Mouse (Mus musculus) forebrain, embryonic 12.5 days (tissue): ENCODE data around the gene Hepacam. TPM values are rescaled to one million over a fixed set of nuclear protein-coding genes. Genes with fewer than 3 reads are reported as not detected.
A peak's percentile ranks its signal among the peaks of the same experiment; 100 is the strongest.

ENCODE experiments used
- ATAC-seq: fragments of 200-750 bp; cut with Nextera tagmentation; 2 replicates; pipeline ENCODE4 v1.8.0; 2017; ENCODE audit warnings: moderate TSS enrichment; ENCODE audit not compliant: low FRiP score
- H3K27ac ChIP-seq: fragments of 300-500 bp; sonication (generic); 2 replicates; pipeline ENCODE4 v1.5.1; 2016; ENCODE audit warnings: mild to moderate bottlenecking
- H3K27me3 ChIP-seq: fragments of 300-500 bp; sonication (generic); 2 replicates; pipeline ENCODE4 v1.6.1; 2016; ENCODE audit warnings: mild to moderate bottlenecking
- H3K36me3 ChIP-seq: fragments of 300-500 bp; sonication (generic); replicated peaks from 2 replicates; pipeline ENCODE4 v1.6.1; 2016; ENCODE audit warnings: mild to moderate bottlenecking
- H3K4me1 ChIP-seq: fragments of 300-500 bp; sonication (generic); 2 replicates; pipeline ENCODE4 v1.6.1; 2016
- H3K4me2 ChIP-seq: fragments of 300-500 bp; sonication (generic); 2 replicates; pipeline ENCODE4 v1.6.1; 2016; ENCODE audit warnings: mild to moderate bottlenecking, moderate library complexity
- H3K4me3 ChIP-seq: fragments of 300-500 bp; sonication (generic); replicated peaks from 2 replicates; pipeline ENCODE4 v1.5.1; 2016; ENCODE audit warnings: mild to moderate bottlenecking
- H3K9ac ChIP-seq: fragments of 300-500 bp; sonication (generic); 2 replicates; pipeline ENCODE4 v1.6.1; 2016; ENCODE audit warnings: mild to moderate bottlenecking
- H3K9me3 ChIP-seq: fragments of 300-500 bp; sonication (generic); 2 replicates; pipeline ENCODE4 v1.6.1; 2016
- WGBS: fragments of 180-500 bp; shearing (Covaris S2); methylation state at CpG from one replicate; pipeline ENCODE4 v1.1.7; 2016; 5-methylcytosine and 5-hydroxymethylcytosine counted together
- polyA plus RNA-seq: library from polyadenylated mRNA; unstranded; fragments of >200 nt; fragmentation: Nextera tagmentation; extraction: Ambion mirVana; gene quantifications from 2 replicates; pipeline ENCODE4 v1.2.1, GENCODE M21; 2016

Gene Hepacam
- polyA plus RNA-seq, 1 experiment from 2014 or later, result 0.18 TPM

DNA sequence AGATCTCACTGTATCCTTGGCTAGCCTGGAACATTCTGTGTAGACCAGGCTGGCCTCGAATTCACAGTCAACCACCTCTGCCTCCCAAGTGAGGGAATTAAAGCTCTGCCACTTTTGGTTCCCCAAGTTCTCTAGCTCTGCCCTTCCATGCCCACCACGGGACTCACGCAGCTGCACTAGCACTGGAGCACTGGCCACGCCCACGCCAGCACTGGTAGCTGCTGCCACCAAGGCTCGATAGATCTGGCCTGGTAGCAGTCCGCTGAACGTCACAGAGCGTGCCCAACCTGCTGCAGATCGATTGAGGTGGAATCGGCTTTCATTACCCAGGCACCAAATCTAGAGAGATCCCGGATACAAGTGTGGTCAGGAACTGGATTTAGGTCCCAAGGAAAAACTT is 54.1 kb downstream of the Hepacam start:
- peaks cover 27% of the 10 kb centered on the region for H3K27me3 ChIP-seq
- no peak overlapping the region for H3K27ac ChIP-seq
- H3K9ac ChIP-seq, result no peak overlapping the region
- peak overlapping the region; percentile 50 for H3K4me2 ChIP-seq
- H3K9me3 ChIP-seq, result no peaks in the 10 kb centered on the region
- no peaks in the 10 kb centered on the region for H3K36me3 ChIP-seq
- 36% methylated on average over 12 of the region's 12 CpGs for WGBS
- H3K4me1 ChIP-seq, result peaks cover 11% of the 10 kb centered on the region
- peak; percentile 27; the same call in 1 of the 2 replicates for ATAC-seq
- no peak overlapping the region; the same call in 1 of the 2 replicates for H3K4me3 ChIP-seq

DNA sequence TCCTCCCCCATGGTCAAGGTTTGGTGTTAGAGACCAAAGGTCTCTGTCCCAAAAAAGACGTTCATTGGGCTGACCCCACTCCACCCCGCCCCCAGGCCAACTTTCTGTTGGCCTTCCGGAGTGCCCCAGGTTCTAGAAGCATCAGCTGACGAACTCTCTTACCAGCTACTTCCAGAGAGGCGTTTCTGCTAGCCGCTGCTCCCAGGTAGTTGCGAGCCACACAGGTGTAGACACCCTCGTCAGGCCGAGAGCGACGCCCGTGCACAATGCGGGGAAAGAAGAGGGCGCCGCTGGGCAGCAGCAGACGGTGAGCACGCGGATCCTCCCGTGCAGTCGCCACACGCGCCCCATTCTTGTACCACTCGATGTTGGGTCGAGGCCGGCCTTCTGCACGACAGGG is 62.2 kb downstream of the Hepacam start:
- WGBS, result 42% methylated on average over 26 of the region's 26 CpGs
- Histone ChIP-seq H3K4me2 (no peak overlapping the region), H3K27me3 (peaks cover 69% of the 10 kb centered on the region), H3K4me3 (no peak overlapping the region), H3K27ac (no peak overlapping the region), H3K9ac (no peak overlapping the region), H3K9me3 (no peaks in the 10 kb centered on the region), H3K36me3 (no peaks in the 10 kb centered on the region), H3K4me1 (peaks cover 27% of the 10 kb centered on the region)
- no peak for ATAC-seq

DNA sequence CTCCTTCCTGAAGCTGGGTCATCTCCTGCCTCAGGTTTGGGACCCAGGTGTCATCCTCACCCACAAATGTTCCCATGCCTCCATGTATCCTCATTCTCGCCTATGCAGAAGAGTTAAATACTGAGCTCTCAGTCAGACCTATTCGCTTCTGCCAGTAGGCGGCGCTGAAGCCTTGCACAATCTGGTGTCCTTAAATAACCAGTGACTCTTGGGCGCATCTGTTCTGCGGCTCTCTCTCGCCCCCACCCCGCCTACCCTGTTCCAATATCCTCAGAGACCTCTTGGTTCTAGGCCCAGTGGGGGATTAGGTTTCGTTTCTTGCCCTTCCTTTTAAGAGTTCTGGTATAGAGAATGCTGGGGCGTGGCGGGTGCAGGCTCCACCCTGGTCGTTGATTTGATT is 63.4 kb downstream of the Hepacam start:
- peak; percentile 80 for ATAC-seq
- Histone ChIP-seq H3K4me3 (peak overlapping the region; percentile 19), H3K27me3 (peaks cover 76% of the 10 kb centered on the region), H3K4me2 (peak overlapping the region; percentile 43), H3K36me3 (no peaks in the 10 kb centered on the region), H3K9me3 (no peaks in the 10 kb centered on the region), H3K9ac (no peak overlapping the region), H3K4me1 (peaks cover 34% of the 10 kb centered on the region), H3K27ac (no peak overlapping the region)
- 2% methylated on average over 12 of the region's 12 CpGs for WGBS

DNA sequence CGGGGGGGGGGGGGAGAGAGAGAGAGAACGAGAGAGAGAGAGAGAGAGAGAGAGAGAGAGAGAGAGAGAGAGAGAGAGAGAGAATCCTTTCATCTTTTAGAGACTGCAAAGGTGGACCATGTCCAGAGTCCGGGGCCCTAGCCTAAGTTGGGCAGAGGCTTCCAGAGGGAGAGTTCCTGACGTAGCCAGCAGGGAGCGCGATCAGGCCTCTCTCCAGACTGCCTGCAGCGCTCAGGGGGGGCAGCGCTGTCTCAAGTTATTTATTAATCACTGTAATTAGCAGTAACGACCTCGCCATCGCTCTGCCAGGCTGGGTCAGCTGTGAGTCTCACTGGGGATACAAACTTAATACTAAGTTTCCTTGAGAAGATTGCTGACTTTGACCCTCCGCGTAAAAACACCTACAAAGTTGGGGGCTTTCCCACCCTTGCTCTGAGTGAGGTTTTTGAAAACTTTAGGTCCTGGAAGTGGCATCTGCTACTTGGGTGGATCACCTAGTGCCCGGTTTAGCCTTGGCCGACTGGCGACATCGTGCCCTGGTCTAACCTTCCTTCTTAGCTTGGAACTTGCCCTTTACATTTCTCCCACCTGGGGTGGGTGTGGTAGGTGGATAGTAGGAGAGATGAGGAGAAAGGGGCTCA is 65.0 kb downstream of the Hepacam start:
- Histone ChIP-seq H3K27ac (no peak overlapping the region), H3K9me3 (no peaks in the 10 kb centered on the region), H3K36me3 (no peaks in the 10 kb centered on the region), H3K27me3 (peaks cover 80% of the 10 kb centered on the region), H3K4me3 (peak overlapping the region; percentile 43), H3K4me2 (peak overlapping the region; percentile 69), H3K9ac (0 out of 2 replicates have a peak overlapping the region, but pooled peaks have one; percentile 50), H3K4me1 (peaks cover 34% of the 10 kb centered on the region)
- under 1% methylated on average over 16 of the region's 17 CpGs for WGBS
- ATAC-seq, result peak; percentile 76; the same call in 1 of the 2 replicates

DNA sequence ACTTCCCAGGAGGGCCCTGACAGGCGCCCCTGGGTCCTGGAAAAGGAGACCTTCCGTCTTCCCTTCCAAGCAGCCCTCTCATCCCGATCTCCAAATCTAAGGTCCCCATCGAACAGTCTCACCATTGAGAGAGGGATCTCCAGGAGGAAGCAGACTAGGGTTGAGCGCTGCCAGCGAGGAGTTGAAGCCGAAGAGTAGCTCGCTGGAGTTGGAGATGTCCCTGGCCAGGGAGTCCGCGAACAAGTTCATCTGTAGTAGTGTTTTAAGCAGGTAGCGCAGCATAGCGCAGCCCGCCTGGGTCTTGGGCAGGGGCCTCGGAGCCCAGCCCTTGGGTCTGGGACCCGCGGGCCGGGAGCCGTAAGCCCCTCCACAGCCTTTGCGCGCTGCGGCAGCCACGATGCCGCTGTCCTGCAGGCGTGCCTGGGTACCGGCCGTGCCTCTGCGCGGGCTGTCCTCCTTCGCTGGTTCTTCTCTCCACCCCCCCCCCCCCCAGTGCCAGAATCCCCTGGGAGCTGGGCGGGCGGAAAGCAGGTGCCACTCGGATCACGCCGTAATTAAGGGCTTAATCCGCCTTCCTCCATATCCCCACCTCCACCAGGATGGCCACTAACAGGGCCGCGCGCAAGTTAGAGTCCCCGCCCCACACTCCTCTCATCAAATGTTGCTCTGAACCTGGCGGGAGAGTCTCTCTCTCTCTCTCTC is 65.7 kb downstream of the Hepacam start, which contains the start of gene Robo3:
TSS of gene Robo3 (minus strand) at position 527 of the 702 bp plus-strand sequence.
- Histone ChIP-seq H3K4me2 (peak within 1 kb of the TSS; percentile 69), H3K27ac (no peak within 1 kb of the TSS), H3K27me3 (peaks cover 72% of the 10 kb centered on the region), H3K4me3 (peak within 1 kb of the TSS; percentile 43), H3K9me3 (no peaks in the 10 kb centered on the region), H3K4me1 (peaks cover 35% of the 10 kb centered on the region), H3K36me3 (no peaks in the 10 kb centered on the region), H3K9ac (peak within 1 kb of the TSS; percentile 50)
- WGBS, result under 1% methylated on average over 40 of the region's 40 CpGs
- peak; percentile 46 for ATAC-seq

DNA sequence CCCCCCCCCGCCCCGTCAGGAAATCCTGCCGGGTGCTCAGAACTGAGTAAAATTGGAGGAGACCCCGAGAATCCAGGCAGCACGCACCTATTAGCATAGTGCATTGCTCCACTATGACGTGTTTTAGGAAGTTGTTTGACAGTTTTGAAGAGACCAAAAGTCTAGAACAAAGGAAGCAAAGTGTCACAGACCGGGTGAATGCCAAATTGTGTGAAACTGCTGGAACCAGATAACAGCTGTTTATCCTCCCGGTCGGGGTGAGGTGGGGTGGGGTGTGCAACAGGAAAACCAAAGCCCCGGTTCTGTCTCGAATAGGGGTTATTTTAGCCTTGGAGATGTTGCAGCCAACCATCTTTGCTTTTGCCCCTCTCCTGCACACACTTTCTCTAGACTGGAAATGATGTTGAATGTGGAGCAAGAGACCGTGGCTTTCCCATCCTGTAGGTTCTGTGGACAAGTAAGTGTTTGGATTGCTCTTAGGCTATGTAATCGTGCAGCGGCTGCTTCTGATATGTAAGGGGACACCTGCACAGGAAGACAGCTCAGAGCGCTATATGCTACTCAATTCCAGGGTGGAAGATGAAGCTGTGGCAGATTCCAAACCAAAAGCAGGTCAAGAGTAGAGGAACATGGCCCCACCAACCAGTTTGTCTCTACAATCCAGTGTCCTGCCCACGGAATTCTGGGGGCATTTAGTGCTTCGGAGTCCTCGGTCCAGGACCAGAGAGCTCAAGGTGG is 66.8 kb downstream of the Hepacam start:
- H3K27ac ChIP-seq, result no peak overlapping the region
- peak overlapping the region; percentile 43 for H3K4me3 ChIP-seq
- H3K4me2 ChIP-seq, result peak overlapping the region; percentile 69
- H3K9ac ChIP-seq, result no peak overlapping the region
- no peak for ATAC-seq
- H3K9me3 ChIP-seq, result no peaks in the 10 kb centered on the region
- 3% methylated on average over 18 of the region's 18 CpGs for WGBS
- H3K4me1 ChIP-seq, result peaks cover 40% of the 10 kb centered on the region
- no peaks in the 10 kb centered on the region for H3K36me3 ChIP-seq
- H3K27me3 ChIP-seq, result peaks cover 72% of the 10 kb centered on the region

DNA sequence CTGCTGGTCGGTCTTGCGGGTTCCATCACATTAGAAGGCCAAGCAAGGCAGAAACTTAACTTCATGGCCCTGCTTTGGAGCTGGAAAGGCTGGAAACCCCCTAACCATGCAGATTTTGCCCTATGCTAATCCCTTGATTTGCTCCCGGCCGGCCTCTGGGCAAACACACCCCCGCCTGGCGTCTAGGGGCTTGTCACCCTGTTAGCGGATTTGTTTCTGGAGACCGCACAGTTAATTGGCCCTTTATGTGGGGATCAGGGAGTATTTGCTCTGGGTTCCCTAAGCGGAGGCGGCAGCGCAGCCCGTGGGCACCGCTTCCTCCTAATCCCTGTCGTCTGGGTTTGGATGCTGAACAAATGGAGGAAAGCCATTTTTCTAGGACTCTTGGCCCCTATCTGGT is 67.8 kb downstream of the Hepacam start:
- Histone ChIP-seq H3K36me3 (no peaks in the 10 kb centered on the region), H3K27me3 (peaks cover 63% of the 10 kb centered on the region), H3K4me3 (no peak overlapping the region), H3K9me3 (no peaks in the 10 kb centered on the region), H3K4me1 (peaks cover 40% of the 10 kb centered on the region), H3K9ac (no peak overlapping the region), H3K27ac (no peak overlapping the region), H3K4me2 (no peak overlapping the region)
- no peak for ATAC-seq
- under 1% methylated on average over 14 of the region's 14 CpGs for WGBS

DNA sequence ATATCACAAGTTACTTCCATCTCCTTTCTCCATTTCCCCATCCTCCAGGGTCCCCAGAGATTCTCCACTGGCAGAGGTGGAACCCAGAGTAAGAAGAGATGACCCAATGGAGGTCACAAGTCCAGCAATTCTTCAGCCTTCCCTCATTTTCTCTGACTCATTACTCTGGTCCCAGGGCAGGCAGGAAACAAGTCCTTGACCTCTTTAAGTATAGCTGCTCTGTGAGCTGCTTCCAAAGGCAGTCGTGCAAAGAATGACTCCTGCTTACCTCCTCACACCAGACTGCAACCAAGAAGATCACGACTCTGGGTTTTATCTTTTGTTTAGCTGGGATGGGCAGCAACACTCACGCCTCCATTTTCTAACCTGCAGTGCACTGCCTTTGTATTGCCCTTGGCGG is 68.5 kb downstream of the Hepacam start:
- H3K9me3 ChIP-seq, result no peaks in the 10 kb centered on the region
- peaks cover 40% of the 10 kb centered on the region for H3K4me1 ChIP-seq
- no peak overlapping the region for H3K9ac ChIP-seq
- H3K27me3 ChIP-seq, result peaks cover 58% of the 10 kb centered on the region
- no peak overlapping the region for H3K4me3 ChIP-seq
- H3K36me3 ChIP-seq, result no peaks in the 10 kb centered on the region
- ATAC-seq, result no peak
- no peak overlapping the region for H3K27ac ChIP-seq
- 7% methylated on average over 4 of the region's 4 CpGs for WGBS
- no peak overlapping the region for H3K4me2 ChIP-seq

Other genes with a start within 250 kb of the Hepacam start
- gene Pknox2, start 219.9 kb upstream of the Hepacam start, polyA plus RNA-seq, result 27.1 and 29.5 TPM in 2 replicates
- 12.0 and 13.6 TPM in 2 replicates for gene Tmem218, start 159.1 kb upstream of the Hepacam start, polyA plus RNA-seq
- 1.1 TPM in 2 replicates for gene Slc37a2, start 111.6 kb upstream of the Hepacam start, polyA plus RNA-seq
- gene Ccdc15, start 18.9 kb upstream of the Hepacam start, polyA plus RNA-seq, result 11.1 and 11.6 TPM in 2 replicates
- 4.8 and 5.4 TPM in 2 replicates for gene Robo4, start 34.5 kb downstream of the Hepacam start, polyA plus RNA-seq
- gene Robo3, start 65.9 kb downstream of the Hepacam start, polyA plus RNA-seq, result 22.7 and 24.1 TPM in 2 replicates
- 46.9 and 47.3 TPM in 2 replicates for gene Msantd2, start 122.0 kb downstream of the Hepacam start, polyA plus RNA-seq
- 23.2 and 24.3 TPM in 2 replicates for gene Esam, start 160.7 kb downstream of the Hepacam start, polyA plus RNA-seq
- 0.32 and 0.82 TPM in 2 replicates for gene Vsig2, start 171.9 kb downstream of the Hepacam start, polyA plus RNA-seq
- 3.8 and 4.2 TPM in 2 replicates for gene Nrgn, start 185.6 kb downstream of the Hepacam start, polyA plus RNA-seq
- gene Siae, start 188.3 kb downstream of the Hepacam start, polyA plus RNA-seq, result 7.3 and 7.4 TPM in 2 replicates
- 18.9 and 21.2 TPM in 2 replicates for gene Spa17, start 246.4 kb downstream of the Hepacam start, polyA plus RNA-seq